Mouse (Mus musculus): ENCODE data around the gene Antxrl.

The Antxrl gene

DNA sequence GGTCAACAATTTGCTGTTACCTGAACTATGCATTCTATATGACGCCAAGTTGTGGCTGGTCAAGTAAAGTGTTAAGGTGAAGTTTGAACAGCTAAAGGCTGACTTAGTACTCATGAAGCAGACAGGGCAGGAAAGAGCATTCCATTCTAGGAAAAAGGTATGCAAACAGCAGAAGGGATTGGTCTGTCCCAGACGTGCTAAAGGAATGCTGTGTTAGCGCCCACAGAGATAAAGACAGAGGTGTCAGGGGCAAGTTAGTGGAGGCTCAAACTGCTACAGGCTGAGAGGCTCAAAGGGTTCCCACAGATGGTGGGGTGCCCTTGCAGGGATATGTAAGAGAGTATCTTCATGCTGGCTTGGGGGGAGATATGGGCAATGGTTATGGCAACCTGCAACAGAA is 51.3 kb downstream of the Antxrl start:
- peak; percentile 42 for DNase-seq (ENCODE audit: inconsistent ontology term)

DNA sequence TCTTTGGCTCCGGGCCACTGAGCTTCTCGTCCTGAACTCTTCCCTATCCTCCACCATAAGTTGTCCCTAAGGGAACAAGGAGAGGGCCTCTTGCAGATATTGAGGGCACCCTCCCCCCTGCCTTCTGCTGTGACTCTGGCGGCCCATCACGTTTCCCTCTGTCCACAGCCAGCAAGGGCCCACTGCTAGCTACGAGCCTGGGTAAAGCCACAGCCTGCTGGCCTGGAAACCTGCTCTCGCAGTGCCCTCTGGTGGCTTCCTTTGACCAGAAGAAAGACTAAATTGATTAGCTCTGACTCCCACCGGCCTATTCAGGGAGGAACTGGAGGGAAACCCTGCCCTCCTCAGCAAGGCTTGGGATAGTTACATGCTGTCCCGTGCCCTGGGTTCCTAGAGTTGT is 52.4 kb downstream of the Antxrl start:
- DNase-seq (ENCODE audit: inconsistent ontology term) = peak; percentile 64

DNA sequence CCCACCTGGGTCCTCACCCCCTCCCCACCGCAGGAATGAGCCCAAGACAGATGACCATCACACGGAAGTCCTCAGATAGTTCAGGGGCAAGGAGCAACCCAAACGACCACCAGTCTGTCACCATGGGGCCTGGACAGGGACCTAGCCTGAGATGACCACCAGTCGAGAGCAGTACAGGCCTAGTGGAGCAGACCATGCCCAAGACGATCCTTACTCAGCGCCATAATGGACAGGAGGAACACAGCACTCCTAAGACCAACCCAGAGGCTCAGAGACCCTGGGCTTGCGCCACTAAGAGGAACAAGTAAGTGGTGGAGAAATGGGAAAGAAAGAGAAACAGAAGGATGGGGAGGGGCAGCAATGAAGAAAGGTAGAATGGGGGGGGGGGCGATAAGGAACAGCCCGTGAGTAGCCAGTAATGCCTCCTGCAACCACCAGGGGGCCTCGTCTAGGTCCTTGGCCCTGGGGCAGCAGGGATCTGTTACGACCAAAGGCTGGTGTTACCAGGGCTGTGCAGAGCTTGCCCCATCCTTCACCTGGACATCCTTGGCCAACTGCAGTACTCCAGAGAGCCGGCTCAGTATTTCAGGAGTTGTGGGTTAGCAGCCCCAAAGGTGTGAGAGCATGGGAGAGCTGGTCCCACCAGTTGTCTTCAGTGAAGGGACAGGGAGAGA is 54.0 kb downstream of the Antxrl start:
- no peak for DNase-seq (ENCODE audit: inconsistent ontology term)

DNA sequence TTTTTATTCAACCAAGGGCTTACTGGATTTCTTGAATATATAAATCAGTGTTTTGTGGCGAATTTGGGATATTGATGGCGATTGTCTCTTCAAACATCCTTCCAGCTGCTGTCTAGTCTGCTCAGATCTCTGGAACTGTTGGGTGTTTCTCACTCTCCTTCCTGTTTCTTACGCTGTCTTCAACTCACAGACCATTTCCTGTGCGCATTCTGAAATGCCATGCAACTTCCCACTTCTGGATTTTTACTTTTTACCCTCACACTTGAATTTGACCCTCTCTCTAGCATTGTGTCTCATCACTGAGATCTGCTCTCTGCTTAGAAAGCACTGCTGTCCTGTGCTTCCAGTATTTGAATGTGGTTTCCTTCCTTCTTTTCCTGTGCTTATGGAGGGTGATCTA is 55.1 kb downstream of the Antxrl start:
- no peak for DNase-seq (ENCODE audit: inconsistent ontology term)

DNA sequence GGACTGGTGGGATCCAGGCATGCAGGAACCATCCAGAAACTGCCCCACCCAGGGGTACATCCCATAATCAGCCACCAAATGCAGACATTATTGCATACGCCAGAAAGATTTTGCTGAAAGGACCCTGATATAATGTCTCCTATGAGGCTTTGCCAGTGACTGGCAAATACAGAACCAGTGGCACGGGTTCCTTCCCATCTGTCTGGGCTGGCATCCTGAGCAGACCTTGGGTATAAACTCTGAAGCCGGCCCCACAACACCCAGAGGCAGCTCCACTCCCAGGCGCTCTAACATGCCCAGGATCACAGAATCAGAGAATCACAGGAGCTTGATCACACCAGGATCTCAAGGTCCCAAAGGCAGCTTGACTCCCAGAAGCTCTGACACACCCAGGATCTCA is 61.8 kb downstream of the Antxrl start:
- no peak for DNase-seq (ENCODE audit: inconsistent ontology term)

DNA sequence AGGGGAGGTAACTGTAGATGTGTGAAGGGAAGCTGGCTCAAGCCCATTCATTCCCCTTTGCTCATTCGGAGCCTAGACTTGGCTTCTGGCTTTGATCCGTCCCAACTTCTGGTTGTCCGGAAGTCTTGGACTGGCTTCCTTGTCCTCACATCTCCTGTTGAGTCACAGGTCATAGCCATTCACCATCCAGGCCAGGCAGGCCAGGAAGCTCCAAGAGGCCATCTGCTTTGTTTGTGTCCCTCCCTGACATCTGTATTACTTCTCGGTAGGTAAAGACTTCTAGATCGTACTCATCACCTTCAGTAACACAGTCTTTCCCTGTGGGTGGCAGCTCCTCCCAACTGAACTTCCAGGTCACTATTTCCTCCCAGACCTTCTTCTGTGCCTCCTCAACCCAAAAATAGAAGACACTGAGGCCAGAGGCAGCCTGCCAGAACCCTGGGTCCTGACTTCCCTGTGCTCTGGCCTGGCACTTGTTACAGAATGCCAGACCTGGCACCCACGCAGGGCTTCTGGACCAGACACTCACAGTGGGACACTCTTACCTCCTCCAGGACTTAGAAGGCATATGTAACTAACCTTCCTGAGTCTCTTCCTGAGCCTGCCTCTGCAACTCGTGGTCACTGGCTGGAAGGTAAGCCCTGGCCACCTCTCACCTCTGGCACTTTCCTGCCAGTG is 66.7 kb downstream of the Antxrl start:
- no peak for DNase-seq (ENCODE audit: inconsistent ontology term)

DNA sequence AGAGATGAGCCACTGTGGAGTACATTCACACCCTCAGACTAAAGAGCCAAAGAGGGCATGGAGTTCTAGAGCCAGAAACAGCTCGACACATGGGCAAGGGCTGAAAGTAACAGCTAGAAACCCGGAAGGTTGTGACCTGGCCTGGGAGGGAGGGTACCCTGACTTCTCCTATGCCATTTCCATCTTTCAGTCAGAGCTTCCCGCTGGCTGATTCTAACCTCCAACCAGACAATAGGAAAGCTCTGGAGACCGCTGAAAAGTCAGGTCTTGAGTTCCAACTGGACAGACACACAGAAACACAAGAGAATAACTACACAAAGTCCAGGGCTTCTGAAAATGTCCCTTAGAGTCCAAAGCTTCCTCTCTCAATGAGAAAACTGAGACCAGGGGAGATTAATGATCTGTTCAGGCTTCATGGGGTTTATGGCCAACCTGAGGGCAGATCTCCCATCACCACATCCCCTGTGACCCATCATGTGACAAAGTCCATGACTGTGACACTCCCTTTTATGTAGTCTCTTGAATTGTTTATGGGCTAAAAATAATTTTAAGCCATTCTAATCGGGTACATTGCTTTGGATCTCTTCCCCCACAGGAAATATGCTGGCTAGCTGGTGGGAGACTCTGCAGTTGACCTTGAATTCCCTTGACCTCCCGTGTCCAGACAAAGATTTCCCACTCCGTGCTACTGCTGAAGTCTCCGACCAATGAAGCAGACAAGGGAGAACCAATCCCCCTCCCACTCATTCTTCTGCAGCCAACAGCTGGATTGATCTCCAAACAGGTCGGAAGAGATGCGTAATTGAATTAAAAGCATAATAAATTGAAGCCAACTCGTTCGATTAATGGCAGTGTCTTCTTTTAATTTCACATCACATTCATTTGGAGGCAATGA is 67.8 kb downstream of the Antxrl start:
- DNase-seq (ENCODE audit: inconsistent ontology term) = no peak

DNA sequence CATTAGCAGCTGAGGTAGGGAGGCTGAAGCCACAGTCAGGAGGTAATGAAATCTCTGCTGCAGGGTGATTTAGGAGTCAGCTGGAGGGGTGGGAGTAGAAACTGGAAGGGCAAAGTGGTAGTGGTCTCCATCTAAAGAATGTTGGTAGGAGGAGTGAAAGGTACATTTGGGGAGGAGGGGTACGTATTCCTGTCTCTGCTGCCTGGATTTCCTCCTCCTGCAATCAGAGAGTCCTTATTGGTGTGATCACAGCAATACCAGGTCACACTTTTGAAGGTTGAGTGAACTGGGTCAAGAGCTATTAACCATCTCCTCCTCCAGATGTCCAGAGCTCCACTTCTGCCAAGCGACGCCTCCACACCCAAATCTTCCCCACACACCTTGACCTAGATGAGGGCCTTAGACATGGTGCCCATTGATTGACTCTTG is 68.4 kb downstream of the Antxrl start:
- DNase-seq (ENCODE audit: inconsistent ontology term) = no peak

DNA sequence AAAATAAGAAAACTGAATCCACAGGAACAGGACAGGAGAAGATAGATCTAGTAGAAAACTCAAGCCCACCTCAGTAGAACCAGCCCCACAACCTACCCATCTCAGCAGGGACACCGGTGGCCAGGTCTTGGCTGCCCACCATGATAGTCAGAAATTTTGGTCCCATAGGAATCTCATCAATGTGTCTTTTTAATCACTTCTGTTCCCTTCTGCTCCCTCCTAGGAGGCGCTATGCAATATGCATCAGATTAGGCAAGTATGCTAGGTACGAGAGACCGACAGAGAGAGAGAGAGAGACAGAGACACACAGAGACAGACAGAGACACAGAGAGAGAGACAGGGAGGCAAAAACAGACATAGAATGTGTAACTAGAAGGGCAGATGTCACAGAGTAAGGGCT is 69.2 kb downstream of the Antxrl start:
- no peak for DNase-seq (ENCODE audit: inconsistent ontology term)
